Mouse (Mus musculus) liver (tissue): ENCODE measurements around the gene Snai1.

Source experiments
- DNase-seq: peaks from one replicate; pipeline ENCODE4 v3.0.0-alpha.2; 2020; ENCODE audit warnings: mixed read lengths

Gene Snai1

DNA sequence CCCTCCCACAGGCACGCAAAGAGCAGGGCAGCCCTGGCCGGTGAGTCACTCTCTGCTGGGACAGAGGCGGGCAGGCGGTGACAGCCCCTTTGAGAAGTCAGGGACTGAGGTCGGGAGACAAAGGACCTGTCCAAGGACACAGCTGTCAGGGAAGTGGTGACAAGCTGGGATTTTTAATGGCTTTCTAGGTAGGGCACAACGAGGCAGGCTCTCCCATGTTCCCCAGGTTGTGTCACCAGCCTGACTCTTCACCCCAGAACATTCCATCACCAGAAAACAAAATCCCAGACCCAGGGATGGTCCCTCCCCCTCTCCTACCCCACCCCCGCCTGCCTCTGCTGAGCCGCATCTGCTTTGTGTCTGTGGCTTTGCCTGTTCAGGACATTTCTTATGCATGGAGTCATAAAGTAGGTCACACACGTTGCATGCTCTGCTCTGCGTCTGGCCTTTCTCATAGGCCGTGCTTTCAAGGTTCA is 15.0 kb downstream of the Snai1 start:
- DNase-seq = no peak

DNA sequence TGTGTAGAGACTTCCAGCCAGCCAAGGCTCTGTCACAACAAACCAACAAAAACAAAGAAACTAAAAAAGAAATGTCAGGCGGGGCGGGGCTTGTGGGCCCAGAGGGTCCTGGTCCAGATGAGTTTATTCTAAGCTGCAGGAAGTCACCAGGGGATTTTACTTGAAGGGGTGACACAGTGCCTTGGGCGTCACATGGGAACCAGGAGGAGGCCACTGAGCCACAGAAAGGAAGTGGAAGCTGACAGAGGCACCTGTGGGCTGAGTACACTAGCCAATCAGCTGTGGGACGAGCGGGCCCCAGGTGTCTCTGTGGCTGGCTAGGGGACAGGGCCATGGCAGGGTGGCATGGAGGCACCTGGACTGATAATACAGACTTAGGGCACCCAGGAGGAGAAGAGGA is 17.8 kb downstream of the Snai1 start:
- DNase-seq = no peak

DNA sequence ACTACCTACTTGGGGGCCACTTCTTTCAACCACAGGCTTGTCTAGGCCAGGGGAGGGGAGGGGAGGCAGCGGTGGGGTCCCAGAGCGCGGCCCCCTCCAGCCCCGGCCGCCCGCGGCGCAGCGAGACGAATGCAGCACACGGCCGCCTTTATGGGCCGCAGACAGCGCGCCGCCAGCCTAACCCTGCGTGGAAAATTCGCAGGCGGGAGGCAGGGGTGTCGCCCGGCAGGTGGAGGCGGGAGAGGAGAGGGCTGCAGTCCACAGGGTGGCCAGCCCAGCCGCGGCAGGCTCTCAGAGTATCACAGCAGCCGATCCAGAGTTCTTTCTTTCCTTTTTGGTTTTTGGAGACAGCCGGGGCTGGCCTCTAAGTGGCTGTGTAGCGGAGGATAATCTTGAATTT is 21.4 kb downstream of the Snai1 start:
- no peak for DNase-seq

DNA sequence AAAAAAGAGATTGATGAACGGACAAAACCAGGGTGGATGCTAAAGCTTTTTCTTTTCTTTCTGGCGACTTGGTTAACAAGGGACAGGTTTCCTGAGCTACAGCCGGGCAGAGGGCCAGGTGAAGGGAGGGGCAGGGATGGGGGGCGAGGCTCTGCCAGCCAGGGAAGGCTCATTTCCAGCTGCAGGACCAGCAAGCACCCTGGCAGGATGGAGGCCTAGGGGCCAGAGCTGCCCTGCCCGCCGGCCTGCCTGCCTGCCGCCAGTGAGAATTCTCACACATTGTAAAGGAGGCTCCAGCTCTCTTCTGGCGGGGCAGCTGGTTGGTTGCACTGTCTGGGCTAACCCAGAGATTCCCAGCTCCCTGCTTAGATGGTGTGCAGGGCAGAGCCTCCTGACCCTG is 24.1 kb downstream of the Snai1 start:
- no peak for DNase-seq

DNA sequence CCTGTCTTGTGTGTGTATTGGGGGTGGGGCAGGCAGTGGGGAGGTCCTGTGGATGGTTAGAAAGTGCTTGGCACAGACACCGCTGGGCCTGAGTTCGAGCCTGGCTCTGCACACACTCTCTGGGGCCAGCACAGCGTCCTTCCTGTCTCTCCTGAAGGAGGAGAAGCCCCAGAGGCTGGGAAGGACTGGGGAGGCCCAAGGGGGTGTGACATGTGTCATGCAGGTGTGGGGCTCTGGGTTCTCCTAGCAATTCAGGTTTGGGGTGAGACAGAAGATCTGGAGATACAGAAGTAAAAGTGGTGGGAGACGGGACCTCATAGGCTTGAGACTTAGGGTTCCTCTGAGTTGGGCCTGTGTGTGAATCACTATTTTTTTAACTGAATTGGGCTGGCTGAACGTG is 25.0 kb downstream of the Snai1 start:
- DNase-seq = no peak

DNA sequence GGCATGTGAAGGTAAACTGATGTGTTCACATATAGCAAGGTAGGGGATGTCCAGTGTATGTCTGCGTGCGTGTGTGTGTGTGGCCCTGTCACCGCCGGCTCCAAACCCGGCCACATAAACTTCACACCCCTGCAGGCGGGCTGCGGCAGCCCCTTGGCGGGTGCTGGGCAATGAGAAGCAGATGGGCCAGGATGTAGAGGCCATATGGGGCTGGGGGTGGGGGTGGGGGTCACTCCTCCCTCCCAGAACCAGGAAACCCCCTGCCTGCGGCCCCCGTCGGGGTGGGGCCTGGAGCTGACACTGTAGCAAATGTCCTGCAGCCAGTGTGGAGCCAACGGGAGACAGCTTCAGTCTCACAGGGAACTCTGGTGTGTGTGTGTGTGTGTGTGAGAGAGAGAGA is 25.7 kb downstream of the Snai1 start:
- peak; percentile 34 for DNase-seq

DNA sequence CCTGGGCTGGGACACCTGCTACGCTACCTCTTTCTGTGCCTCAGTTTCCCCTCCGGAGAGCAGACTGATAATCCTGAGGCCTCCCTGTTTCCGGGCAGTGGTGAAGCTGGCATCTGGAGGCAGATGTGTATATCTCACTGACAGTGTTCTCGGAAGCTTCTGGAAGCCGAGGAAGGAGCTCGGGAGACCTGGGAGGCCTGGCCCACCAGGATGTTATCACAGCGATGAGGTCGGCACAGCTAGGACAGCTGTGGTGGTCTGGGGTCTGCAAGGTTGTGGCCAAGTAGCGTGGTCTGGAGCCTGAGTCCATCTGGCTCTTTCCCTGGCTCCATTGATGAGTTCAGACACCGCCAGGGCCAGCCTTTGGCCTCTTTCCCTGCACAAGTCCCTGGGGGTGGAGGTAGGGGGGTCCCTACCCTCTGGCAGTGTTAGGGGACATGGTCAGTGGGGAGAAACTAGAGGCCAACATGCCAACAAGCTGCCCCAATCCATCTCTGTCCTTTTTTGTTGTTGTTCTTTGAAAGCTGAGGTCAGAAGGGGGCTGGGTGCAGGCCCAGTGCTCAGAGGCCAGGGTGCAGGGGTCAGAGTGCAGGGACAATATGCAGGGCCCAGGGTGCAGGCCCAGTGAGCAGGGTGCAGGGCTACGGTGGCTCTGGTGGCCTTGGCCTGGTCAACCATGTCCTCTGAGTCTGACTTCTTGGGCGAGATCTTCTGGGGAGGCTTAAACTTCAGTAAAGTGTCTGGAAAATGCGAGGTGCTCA is 26.7 kb downstream of the Snai1 start:
- peak; percentile 53 for DNase-seq

DNA sequence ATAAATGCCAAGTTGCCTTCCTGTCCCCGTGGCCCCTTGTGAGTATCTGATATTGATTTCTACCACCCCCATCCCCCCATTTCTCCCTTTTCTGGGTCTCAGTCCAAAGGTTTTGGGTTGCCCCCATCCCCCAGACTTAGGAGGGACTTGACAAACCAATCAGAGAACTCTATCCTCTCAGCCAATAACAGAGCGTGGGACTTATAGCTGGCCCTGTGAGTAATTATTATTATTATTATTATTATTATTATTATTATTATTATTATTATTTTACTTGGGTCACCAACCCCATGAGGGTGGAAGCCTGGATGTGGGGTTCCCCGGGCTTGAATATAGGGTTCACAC is 27.3 kb downstream of the Snai1 start:
- no peak for DNase-seq

DNA sequence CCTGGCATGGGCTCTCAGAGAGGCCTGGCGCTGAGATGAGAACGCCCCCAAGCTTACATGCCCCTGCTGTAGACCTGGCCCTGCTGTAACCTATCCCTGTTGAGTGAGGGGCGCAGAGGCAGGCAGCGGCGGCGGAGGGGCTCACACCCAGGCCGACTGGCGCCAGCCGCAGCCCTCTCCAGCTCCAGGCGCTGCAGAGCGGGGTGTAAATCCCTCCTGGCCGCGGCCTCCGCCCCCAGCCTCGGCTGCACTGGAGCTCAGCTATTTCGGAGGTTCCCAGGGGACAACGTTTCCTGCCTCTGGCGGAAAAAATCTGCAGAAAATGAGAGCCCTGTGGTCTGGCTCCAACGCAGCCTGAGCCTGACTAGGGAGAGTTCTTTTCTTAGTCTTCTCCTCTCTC is 27.7 kb downstream of the Snai1 start:
- peak; percentile 49 for DNase-seq

DNA sequence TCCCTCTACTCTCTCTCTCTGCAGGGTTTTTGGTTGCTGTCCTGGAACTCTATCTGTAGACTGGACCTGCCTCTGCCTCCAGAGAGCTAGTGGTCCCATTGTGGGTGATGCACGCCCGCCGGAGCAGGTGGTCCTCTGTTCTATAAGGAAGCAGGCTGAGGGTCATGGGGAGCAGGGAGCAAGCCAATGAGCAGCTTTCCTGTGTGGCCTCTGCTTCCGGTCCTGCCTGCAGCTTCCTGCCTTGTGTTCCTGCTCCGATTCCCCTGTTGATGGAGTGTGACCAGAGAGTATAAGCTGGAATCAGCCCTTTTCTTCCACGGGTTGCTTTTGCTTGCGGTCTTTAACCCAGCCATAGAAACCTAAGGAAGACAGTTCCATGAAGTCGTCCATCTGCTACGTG is 30.1 kb downstream of the Snai1 start:
- DNase-seq = no peak

DNA sequence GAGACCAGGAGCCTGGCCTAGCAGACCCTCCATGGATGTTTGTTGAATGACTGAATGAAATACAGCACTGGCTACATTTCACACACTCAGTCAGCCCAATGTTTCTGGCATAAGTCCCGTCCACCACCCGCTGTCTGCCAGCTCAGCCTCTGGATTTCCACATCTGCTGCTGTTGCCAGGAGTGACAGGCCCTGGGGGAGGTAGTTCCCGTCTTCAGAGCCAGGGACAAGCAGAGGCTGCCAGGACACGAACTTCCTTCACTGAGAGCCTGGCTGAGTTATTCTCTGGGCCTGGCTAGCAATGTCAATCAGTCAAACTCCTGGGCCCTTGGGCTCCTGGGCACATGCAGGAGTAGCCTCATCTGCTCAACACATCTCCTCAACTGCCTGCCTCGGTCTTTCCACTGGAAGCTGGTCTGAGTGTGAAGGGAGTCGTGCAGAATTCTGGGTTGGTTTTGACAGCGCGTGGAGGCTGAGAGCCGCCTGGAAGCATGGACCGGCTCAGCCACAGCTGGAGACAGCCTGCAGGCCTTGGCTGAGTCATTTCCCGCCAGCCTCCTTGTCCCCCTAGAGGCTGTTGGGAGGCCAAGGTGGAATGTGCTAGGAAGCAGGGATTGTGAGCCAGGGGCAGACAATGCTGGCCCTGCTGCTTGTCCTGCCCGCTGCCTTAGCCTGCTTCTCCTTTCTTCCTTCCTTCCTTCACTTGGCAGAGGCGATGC is 32.1 kb downstream of the Snai1 start:
- DNase-seq = no peak

DNA sequence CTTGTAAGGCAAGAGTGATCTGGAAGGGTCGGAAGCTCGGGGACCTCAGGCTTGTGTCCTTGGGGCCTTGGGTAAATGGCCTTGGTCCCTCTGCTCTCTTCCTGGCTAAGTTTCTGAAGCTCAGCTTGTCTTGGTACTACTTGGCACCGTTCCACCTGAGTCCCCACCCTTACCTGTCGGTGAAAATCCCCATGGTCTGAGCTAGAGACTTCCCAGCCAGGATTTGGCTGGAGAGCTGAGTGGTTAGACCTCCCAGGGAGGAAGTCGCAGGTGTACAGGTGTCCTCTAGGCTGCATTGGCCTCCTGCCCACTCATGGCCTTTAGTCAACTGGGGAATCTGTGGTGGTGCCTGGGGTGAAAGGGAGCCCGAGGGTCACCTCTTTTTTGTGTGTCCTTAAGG is 32.8 kb downstream of the Snai1 start:
- DNase-seq = no peak

DNA sequence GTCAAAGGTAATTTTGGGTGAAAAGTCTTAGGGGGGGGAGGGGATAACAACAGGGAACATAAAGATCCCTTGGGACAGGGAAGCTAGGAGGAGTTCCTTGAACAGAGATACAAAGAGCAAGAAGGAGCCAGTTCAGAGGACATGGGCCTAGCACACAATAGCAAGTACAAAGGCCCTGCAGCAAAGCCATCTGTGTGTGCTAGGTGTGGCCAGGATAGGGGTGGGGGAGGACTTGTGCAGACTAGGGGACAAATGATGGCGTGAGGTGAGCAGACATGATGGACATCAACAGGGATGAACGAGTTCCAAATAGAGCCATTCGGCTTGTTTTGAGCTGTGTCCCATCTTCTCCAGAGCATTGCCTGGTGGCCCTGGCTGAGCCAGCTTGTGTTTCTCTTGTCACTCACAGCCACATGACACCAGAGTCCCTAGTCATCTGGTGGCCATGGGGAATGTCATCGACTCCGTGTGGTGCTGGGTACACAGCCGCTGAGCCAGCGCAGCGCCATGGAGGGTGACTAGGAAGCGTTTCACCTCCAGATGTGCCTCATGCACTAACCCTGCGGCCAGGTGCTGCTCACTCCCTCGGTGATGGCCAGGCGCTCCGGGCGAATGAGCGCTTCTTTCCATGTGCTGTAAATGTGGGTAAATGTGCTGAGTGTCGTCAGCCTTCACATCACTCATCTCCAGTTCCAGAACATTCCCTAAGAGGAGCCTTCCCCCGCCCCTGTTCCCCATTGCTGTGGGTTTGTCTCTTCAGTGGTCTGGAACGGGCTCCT is 33.6 kb downstream of the Snai1 start:
- no peak for DNase-seq

DNA sequence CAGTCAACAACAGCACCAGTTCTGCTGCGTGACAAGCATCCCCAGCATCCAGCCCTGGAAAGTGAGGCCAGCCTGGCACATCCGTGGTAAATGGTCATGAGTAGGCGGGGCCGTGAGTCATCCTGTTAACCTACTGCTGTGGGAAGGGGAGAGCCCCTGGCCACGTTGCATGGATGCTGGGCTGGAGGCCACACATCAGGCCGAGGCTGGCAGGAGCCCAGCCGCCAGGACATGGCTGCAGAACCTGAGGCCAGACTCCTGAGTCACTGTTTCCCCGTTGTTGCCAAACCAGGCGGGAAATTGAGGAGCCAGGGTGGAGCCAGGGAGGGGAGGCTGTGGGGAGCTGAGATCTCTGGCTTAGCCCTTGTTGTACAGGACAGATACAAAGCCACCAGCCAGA is 36.8 kb downstream of the Snai1 start:
- no peak for DNase-seq

DNA sequence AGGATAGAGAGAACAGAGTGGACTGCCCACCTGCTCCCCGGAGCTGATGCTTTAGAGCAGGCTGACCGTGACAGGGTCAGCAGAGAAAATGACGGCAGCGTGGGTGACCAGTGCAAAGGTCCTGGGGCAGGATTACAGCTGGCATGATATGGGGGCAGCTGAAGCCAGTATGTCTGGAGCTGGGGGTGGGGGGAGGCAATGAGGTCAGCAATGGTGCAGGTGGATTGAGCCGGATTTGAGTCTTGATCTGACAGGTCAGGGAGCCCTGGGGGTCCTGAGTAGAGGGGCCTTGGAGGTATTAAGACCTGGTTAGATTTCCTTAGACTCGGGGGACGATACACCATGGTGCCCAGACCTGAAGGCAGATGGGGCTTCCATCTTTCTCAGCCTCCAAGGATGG is 37.6 kb downstream of the Snai1 start:
- no peak for DNase-seq

DNA sequence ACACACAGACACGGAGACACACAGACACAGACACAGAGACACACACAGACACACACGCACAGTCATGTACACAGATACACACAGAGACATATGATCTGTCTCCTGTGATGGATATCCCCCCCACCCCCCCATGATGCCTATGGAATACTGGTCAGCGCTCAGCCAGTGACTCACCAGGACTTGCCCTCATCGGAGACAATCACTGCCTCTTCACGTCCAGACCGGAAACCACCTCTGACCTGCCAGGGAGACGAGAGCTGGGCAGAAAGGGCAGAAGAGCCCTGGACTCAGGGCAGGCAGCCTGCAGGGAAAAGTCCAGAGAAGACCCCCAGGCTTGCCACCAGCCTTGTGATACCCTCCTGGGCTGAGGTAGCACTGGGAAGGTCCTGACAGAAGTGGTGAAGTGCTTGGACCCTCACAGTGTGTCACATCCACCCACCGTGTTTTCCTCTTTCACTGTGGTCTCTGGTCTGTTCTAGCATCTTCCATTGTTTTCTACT is 38.2 kb downstream of the Snai1 start:
- DNase-seq = no peak

DNA sequence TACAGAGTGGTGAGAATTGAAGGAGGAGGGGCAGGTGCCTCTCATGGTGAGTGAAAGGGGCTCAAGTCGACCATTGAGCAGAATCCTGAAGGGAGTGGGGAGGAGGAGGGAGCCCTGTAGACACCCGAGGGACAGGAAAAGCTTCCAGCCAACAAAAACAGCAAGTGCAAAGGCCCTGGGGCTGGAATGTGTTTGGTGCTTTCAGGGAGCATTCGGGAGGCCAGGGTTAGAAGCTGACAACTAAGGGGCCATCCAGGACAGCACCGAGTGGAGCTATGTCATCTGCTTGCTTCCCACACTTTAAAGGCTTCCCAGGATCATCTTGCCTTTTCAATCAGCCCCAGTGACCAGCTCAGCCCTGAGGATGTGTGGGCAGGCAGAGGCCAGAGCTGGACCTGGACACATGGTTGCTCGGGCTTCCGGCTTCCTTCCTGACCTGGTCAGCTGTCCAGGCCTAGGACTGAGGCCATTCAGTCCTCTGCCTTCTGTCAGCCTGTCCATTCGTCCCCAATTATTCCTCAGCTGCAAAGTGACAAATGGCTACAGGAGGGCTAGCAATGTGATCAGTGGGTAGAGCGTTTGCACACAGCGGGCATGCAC is 39.3 kb downstream of the Snai1 start:
- no peak for DNase-seq

DNA sequence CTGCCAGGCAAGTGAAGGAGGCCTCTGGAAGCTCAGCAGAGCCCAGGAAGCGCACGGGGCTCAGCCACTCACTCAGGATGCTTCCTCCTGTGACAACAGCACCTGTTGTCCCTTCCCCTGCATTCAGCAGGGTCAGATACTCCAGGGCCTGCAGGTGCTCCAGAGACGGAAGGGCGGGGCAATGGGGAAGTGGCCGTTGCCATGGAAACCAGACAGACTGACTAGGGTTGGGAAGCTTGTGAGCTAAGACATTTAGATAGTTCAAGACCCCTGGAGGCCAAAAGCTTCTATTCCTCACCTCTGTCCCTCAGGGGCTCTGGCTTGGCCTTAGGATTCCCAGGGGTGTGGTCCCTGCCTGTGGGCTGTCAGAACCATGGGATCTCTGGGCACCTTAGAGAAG is 40.5 kb downstream of the Snai1 start:
- DNase-seq = no peak

DNA sequence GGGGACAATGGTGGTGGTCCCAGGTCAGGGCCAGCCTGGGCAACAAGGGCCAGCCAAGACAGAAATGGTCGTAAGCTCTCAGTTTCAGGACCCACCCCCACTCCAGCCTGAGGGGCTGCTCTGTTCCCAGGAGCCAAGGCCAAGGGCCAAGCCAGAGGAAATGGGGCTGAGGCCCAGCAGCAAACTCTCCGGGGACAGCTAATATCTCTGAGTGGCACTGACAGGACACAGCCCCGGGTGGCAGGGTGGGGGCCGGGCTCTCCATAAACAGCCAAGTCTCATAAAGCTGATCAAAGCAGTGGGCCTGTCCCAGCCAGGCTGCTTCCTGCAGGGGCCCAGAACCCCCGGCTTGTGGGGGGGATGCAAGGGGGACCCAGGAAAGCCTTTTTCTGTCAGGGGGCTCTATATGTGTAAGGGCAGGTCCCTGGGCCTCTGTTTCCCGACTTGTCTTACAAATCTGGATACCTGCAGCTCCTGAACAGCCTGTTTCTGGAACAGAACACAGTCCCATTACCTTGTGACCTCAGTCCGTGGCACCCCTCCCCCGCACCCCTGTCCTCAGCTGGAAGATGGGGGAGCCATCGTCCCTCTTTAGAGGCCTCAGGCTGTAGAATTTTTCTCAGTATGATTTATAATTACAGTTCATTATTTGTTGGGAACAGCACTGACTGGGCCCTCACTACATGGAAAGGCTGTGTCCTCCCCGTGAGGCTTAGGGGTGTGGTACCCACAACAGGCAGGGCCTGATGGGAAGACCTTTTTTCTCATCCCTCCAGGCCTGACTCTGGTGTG is 45.4 kb downstream of the Snai1 start:
- no peak for DNase-seq

DNA sequence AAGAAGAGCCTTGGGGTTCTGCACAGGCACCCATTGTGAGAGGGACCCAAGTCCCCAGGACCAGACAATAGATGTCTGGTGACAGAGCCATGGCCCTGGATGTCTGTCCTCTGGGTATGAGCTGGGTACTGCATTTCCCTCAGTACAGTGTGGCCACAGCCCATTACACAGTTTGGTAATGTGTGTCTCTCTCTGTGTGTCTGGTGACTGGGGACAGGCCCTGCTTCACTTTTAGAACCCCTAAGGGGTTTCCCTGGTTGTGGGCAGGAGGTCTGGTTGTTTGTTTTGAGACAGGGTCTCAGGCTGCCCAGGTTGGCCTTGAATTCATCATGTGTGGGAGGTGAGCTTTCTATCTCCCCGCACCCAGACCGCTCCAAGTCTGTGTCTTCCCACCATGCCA is 47.3 kb downstream of the Snai1 start:
- DNase-seq = no peak

DNA sequence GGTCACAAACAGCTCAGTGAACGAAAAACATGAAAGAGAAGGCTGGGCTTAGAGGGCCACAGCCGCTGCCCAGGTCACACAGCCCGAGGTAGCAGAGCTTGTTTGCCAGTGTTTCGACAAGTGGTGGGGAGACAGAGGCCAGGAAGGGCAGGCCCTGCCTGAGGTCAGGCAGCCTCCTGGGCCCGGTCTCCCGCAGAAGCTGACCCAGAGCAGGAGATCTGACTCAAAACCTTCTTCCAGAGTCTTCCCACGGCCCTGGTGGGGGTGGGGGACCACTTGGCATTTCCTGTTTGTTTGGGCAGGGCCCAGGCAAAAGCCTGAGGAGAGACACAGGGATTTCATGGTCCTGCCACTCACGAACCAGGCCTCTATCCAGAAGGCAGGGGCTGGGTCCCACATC is 48.0 kb downstream of the Snai1 start:
- no peak for DNase-seq

DNA sequence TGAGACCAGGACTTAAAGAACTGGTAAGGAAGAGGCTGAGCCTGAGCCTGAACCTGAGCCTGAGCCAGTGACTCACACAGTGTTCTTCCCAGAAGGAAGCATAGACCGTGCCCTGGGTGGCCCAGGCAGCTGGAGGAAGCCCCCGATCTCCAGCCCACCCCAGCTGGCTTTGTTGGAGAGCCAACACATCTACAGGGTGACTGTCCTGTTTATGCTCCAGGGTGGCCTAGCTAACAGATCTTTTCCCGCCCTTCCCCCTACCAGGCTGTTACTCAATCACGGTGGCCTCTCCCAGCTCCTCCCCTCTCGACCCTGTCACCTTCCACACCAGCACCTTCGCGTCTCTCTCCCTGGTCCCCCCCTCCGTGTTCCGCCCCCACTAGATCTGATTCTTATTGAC is 49.0 kb downstream of the Snai1 start:
- peak; percentile 45 for DNase-seq
